Mouse (Mus musculus) T-cell, adult 66 days (primary cell): ENCODE measurements around the gene Ell3. TPM values are rescaled to one million over a fixed set of nuclear protein-coding genes. Genes with fewer than 3 reads are reported as not detected.

Experiments used
- total RNA-seq, 2 experiments: library from RNA; stranded (reverse); gene quantifications; 3 replicates in 1 of 2; 4 replicates in 1 of 2; pipeline ENCODE4 v1.2.4; 2023

Gene Ell3
- not detected for total RNA-seq

GRCm38 (mm10) chr2:121444178-121444577 is at the start of gene Ell3:
TSS of gene Ell3 (minus strand) at chr2:121444278.

GRCm38 (mm10) chr2:121473301-121474179 is 29.5 kb upstream of the Ell3 start, which contains the start of gene Mfap1b:
TSS of gene Mfap1b (minus strand) at chr2:121474067.

GRCm38 (mm10) chr2:121456692-121457642 is 12.9 kb upstream of the Ell3 start, which contains the start of gene Serinc4:
TSS of gene Serinc4 (minus strand) at chr2:121456781.

GRCm38 (mm10) chr2:121452990-121453389 is 8.9 kb upstream of the Ell3 start, which contains the start of gene Hypk:
TSS of gene Hypk (plus strand) at chr2:121453290.

GRCm38 (mm10) chr2:121448739-121449535 is 4.9 kb upstream of the Ell3 start, which contains the start of gene Serf2:
TSS of gene Serf2 (plus strand) at chr2:121449195.

GRCm38 (mm10) chr2:121413387-121414042 is 30.6 kb downstream of the Ell3 start, which contains the start of the genes Pdia3 and Catsper2:
TSS of gene Pdia3 (plus strand) at chr2:121413775.
TSS of gene Catsper2 (minus strand) at chr2:121413792.

Other genes with a start within 250 kb of the Ell3 start
- 10 to 100 TPM; 74.6 to 88.4 TPM for gene Trp53bp1, start 172.9 kb downstream of the Ell3 start, total RNA-seq
- gene Map1a, start 154.7 kb downstream of the Ell3 start, total RNA-seq = under 1 TPM; 0.09 to 0.12 TPM
- gene Ppip5k1, start 88.9 kb downstream of the Ell3 start, total RNA-seq = 10 to 100 TPM; 15.7 to 22.4 TPM
- gene Ckmt1, start 86.6 kb downstream of the Ell3 start, total RNA-seq = not detected
- gene Strc, start 57.1 kb downstream of the Ell3 start, total RNA-seq = under 1 TPM; 0.67 to 0.98 TPM
- gene Pdia3, start 30.5 kb downstream of the Ell3 start, total RNA-seq = 100 to 1,000 TPM; 169 to 181 TPM
- 1 to 10 TPM; 2.9 to 3.3 TPM for gene Catsper2, start 30.5 kb downstream of the Ell3 start, total RNA-seq
- 100 to 1,000 TPM; 283 to 321 TPM for gene Serf2, start 4.9 kb upstream of the Ell3 start, total RNA-seq
- 10 to 100 TPM; 45.9 to 47.4 TPM for gene Hypk, start 9.0 kb upstream of the Ell3 start, total RNA-seq
- gene Serinc4, start 12.5 kb upstream of the Ell3 start, total RNA-seq = 1 to 10 TPM; 1.7 to 1.9 TPM
- gene Mfap1b, start 29.8 kb upstream of the Ell3 start, total RNA-seq = 10 to 100 TPM; 45.4 to 46.5 TPM
- gene Mfap1a, start 62.4 kb upstream of the Ell3 start, total RNA-seq = 10 to 100 TPM; 49.5 to 49.6 TPM
- 10 to 100 TPM; 18.4 to 20.8 TPM for gene Wdr76, start 62.4 kb upstream of the Ell3 start, total RNA-seq